Mouse (Mus musculus) layer of hippocampus, postnatal 10 days (tissue): Measurements from ENCODE around the gene Zbtb7a. TPM values are rescaled to one million over a fixed set of nuclear protein-coding genes. Genes with fewer than 3 reads are reported as not detected.

Experiments used
- microRNA-seq, 2 experiments: library from miRNA; unstranded; fragments of <30 nt; microRNA quantifications; one replicate each; pipeline ENCODE4 v1.2.0; 2021
- total RNA-seq, 2 experiments: library from RNA; stranded (reverse); gene quantifications; 2 replicates each; pipeline ENCODE4 v1.2.3; 2021

Gene Zbtb7a
- total RNA-seq, 2 experiments from 2014 or later, result 38.4 to 45.2 TPM

Small RNAs within 50 kb of the gene (microRNA-seq; reads per million reads assigned to microRNA genes)
- gene Mir5615-1 (0 reads per million in 2 experiments), gene Mir5615-2 (0 reads per million in 2 experiments)

Other genes starting within 250 kb of the Zbtb7a start
- gene Timm13, start 234.3 kb upstream of the Zbtb7a start, total RNA-seq, result 100 to 1,000 TPM; 157 to 172 TPM
- 10 to 100 TPM; 23.1 to 26.2 TPM for gene Lmnb2, start 217.0 kb upstream of the Zbtb7a start, total RNA-seq
- gene Gadd45b, start 205.1 kb upstream of the Zbtb7a start, total RNA-seq, result 10 to 100 TPM; 12.1 to 14.4 TPM
- 100 to 1,000 TPM; 145 to 156 TPM for gene Gng7, start 120.3 kb upstream of the Zbtb7a start, total RNA-seq
- 100 to 1,000 TPM in 1 of 2 experiments, 10 to 100 TPM in 1; 92.4 to 110 TPM for gene Diras1, start 109.6 kb upstream of the Zbtb7a start, total RNA-seq
- gene Slc39a3, start 97.8 kb upstream of the Zbtb7a start, total RNA-seq, result 10 to 100 TPM; 57.3 to 66.0 TPM
- gene Sgta, start 75.0 kb upstream of the Zbtb7a start, total RNA-seq, result 100 to 1,000 TPM; 176 to 186 TPM
- gene Thop1, start 65.2 kb upstream of the Zbtb7a start, total RNA-seq, result 10 to 100 TPM; 56.3 to 57.6 TPM
- under 1 TPM; 0.41 to 0.45 TPM for gene Creb3l3, start 36.3 kb upstream of the Zbtb7a start, total RNA-seq
- 100 to 1,000 TPM; 139 to 150 TPM for gene Map2k2, start 29.3 kb upstream of the Zbtb7a start, total RNA-seq
- 10 to 100 TPM; 26.7 to 29.7 TPM for gene Pias4, start 32.7 kb downstream of the Zbtb7a start, total RNA-seq
- gene Eef2, start 41.4 kb downstream of the Zbtb7a start, total RNA-seq, result 1,000 to 10,000 TPM; 1,075 to 1,131 TPM
- gene Dapk3, start 47.8 kb downstream of the Zbtb7a start, total RNA-seq, result 10 to 100 TPM; 66.1 to 67.9 TPM
- gene 4930442H23Rik, start 48.6 kb downstream of the Zbtb7a start, total RNA-seq, result not detected
- gene Nmrk2, start 66.8 kb downstream of the Zbtb7a start, total RNA-seq, result under 1 TPM in 1 of 2 experiments, not detected in 1; 0.18 TPM
- 100 to 1,000 TPM; 170 to 177 TPM for gene Atcay, start 95.6 kb downstream of the Zbtb7a start, total RNA-seq
- gene Zfr2, start 97.9 kb downstream of the Zbtb7a start, total RNA-seq, result 10 to 100 TPM; 58.0 to 66.8 TPM
- gene Matk, start 117.7 kb downstream of the Zbtb7a start, total RNA-seq, result 100 to 1,000 TPM; 222 to 266 TPM
- 10 to 100 TPM; 36.1 to 42.5 TPM for gene Mrpl54, start 131.7 kb downstream of the Zbtb7a start, total RNA-seq
- 10 to 100 TPM; 31.3 to 37.4 TPM for gene Apba3, start 131.7 kb downstream of the Zbtb7a start, total RNA-seq
- gene Tjp3, start 156.4 kb downstream of the Zbtb7a start, total RNA-seq, result 1 to 10 TPM; 1.4 to 2.3 TPM
- 100 to 1,000 TPM; 305 to 311 TPM for gene Pip5k1c, start 157.7 kb downstream of the Zbtb7a start, total RNA-seq
- gene Cactin, start 185.9 kb downstream of the Zbtb7a start, total RNA-seq, result 10 to 100 TPM; 24.7 to 25.6 TPM
- 1 to 10 TPM; 1.9 to 2.9 TPM for gene Tbxa2r, start 193.5 kb downstream of the Zbtb7a start, total RNA-seq
- 1 to 10 TPM in 1 of 2 experiments, under 1 TPM in 1; 0.94 to 1.2 TPM for gene Gipc3, start 208.0 kb downstream of the Zbtb7a start, total RNA-seq
- gene Hmg20b, start 215.3 kb downstream of the Zbtb7a start, total RNA-seq, result 10 to 100 TPM; 25.1 to 30.9 TPM
- gene Mfsd12, start 222.3 kb downstream of the Zbtb7a start, total RNA-seq, result 10 to 100 TPM; 37.0 to 40.8 TPM
- under 1 TPM; 0.57 to 0.74 TPM for gene 4930404N11Rik, start 230.6 kb downstream of the Zbtb7a start, total RNA-seq
- gene Fzr1, start 243.3 kb downstream of the Zbtb7a start, total RNA-seq, result 10 to 100 TPM; 81.2 to 85.2 TPM
- gene Dohh, start 249.2 kb downstream of the Zbtb7a start, total RNA-seq, result 10 to 100 TPM; 72.0 to 77.3 TPM
- 1 to 10 TPM; 2.3 to 4.5 TPM for gene Gm48551, start 249.2 kb downstream of the Zbtb7a start, total RNA-seq